Mouse (Mus musculus) stomach, postnatal 0 days (tissue): ENCODE results near the gene Dad1.

ENCODE experiments used
- CTCF ChIP-seq: IDR thresholded peaks from 2 replicates; pipeline ENCODE4 v1.5.1; 2016; ENCODE audit warnings: antibody characterized with exemption, low read depth, mild to moderate bottlenecking, moderate library complexity
- EP300 ChIP-seq: optimal IDR thresholded peaks from 2 replicates; pipeline ENCODE3; 2016; ENCODE audit warnings: antibody characterized with exemption

DNA sequence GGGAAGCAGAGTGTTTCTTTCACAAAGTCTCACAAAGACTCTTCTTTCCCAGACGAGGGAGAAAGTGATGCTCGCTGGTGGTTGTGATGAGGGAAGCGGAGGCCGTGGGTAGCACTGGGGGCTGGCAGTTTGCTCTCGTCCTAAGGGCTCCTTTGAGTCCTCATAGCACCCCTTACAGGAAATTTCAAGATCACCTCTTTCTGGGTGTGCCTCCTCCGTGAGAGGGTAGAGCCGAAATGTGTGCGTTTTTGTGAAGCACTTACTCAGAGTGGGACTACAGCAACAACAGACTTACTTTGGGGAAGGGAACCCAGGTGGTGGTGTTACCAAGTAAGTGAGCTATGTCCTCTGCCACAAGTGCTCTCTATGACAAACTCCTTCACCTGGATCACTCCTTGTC, 42.7 kb downstream of the Dad1 start:
- TF ChIP-seq CTCF (no peak), EP300 (no peak)
